Mouse (Mus musculus) T-cell, adult 2 months (primary cell): ENCODE results near the gene Coq7.

Experiments
- DNase-seq: peaks from one replicate; pipeline ENCODE4 v3.0.0; 2022; ENCODE audit warnings: low spot score

Coq7 gene

GRCm38 (mm10) chr7:118461400-118462136, 71.6 kb downstream of the Coq7 start:
- DNase-seq: no peak
